Mouse (Mus musculus): ENCODE results near the gene Ibsp.

Gene Ibsp

GRCm38 (mm10) chr5:104342881-104343280 lies 43.9 kb downstream of the Ibsp start:
- no peak for DNase-seq (ENCODE audit: low spot score)

- no peak for DNase-seq (ENCODE audit: low spot score)
Observed at GRCm38 (mm10) chr5:104344526-104345240, 45.7 kb downstream of the Ibsp start.

GRCm38 (mm10) chr5:104345241-104345630 lies 46.3 kb downstream of the Ibsp start:
- DNase-seq (ENCODE audit: low spot score) = no peak

GRCm38 (mm10) chr5:104351041-104351440 lies 52.1 kb downstream of the Ibsp start:
- DNase-seq (ENCODE audit: low spot score) = no peak

GRCm38 (mm10) chr5:104351874-104352273 lies 52.9 kb downstream of the Ibsp start:
- DNase-seq (ENCODE audit: low spot score) = no peak

- DNase-seq (ENCODE audit: low spot score) = no peak
Observed at GRCm38 (mm10) chr5:104357575-104357974, 58.6 kb downstream of the Ibsp start.

- no peak for DNase-seq (ENCODE audit: low spot score)
Observed at GRCm38 (mm10) chr5:104358592-104358991, 59.6 kb downstream of the Ibsp start.

GRCm38 (mm10) chr5:104359257-104359656 lies 60.3 kb downstream of the Ibsp start:
- peak; percentile 12 for DNase-seq (ENCODE audit: low spot score)

Measured in yolk sac, embryonic 10.5 days (tissue).